Mouse (Mus musculus): ENCODE measurements around the gene Colec11. TPM values are rescaled to one million over a fixed set of nuclear protein-coding genes. Genes with fewer than 3 reads are reported as not detected.

Colec11 gene
- polyA plus RNA-seq, 2 experiments = 0.32 to 0.36 TPM

- H3K4me1 ChIP-seq (ENCODE audit: control insufficient read depth, insufficient read depth, low read length) = peaks cover 5% of the 10 kb centered on the region
- no peak overlapping the region for H3K27ac ChIP-seq (replicated peaks; ENCODE audit: low read depth, low read length)
- no peak for TF ChIP-seq POLR2A (IDR thresholded peaks at IDR 0.05; ENCODE audit: borderline replicate concordance, extremely low read depth, insufficient read depth, insufficient read length)
- WGBS = 73% methylated on average over 2 of the region's 2 CpGs
- H3K27me3 ChIP-seq (ENCODE audit: control insufficient read depth, insufficient read depth, low read length) = no peaks in the 10 kb centered on the region
- no peak for DNase-seq (ENCODE audit: low spot score)
- H3K36me3 ChIP-seq (ENCODE audit: control insufficient read depth, insufficient read depth, low read length) = peaks cover 9% of the 10 kb centered on the region
- no peak for ATAC-seq (ENCODE audit: low FRiP score, low read depth)
- H3K4me2 ChIP-seq (replicated peaks; ENCODE audit: low read depth, low read length, severe bottlenecking) = no peak overlapping the region
- no peak overlapping the region for H3K9ac ChIP-seq (ENCODE audit: low read depth, low read length, severe bottlenecking)
- H3K4me3 ChIP-seq (replicated peaks; ENCODE audit: low read length) = no peak overlapping the region
- H3K9me3 ChIP-seq (ENCODE audit: control insufficient read depth, low read length) = no peaks in the 10 kb centered on the region
Measured at GRCm38 (mm10) chr12:28638778-28639177, 15.6 kb upstream of the Colec11 start.

GRCm38 (mm10) chr12:28636543-28636942 is 13.4 kb upstream of the Colec11 start:
- Histone ChIP-seq H3K9ac (ENCODE audit: low read depth, low read length, severe bottlenecking) (no peak overlapping the region), H3K9me3 (ENCODE audit: control insufficient read depth, low read length) (no peaks in the 10 kb centered on the region), H3K4me3 (replicated peaks; ENCODE audit: low read length) (peak overlapping the region; percentile 83), H3K27me3 (ENCODE audit: control insufficient read depth, insufficient read depth, low read length) (no peaks in the 10 kb centered on the region), H3K27ac (replicated peaks; ENCODE audit: low read depth, low read length) (no peak overlapping the region), H3K4me1 (ENCODE audit: control insufficient read depth, insufficient read depth, low read length) (peaks cover 5% of the 10 kb centered on the region), H3K36me3 (ENCODE audit: control insufficient read depth, insufficient read depth, low read length) (peaks cover 31% of the 10 kb centered on the region), H3K4me2 (replicated peaks; ENCODE audit: low read depth, low read length, severe bottlenecking) (peak overlapping the region; percentile 52)
- TF ChIP-seq POLR2A (IDR thresholded peaks at IDR 0.05; ENCODE audit: borderline replicate concordance, extremely low read depth, insufficient read depth, insufficient read length) = no peak
- ATAC-seq (ENCODE audit: low FRiP score, low read depth) (no peak), DNase-seq (ENCODE audit: low spot score) (no peak)
- WGBS = 91% methylated on average over 6 of the region's 6 CpGs

- WGBS = 6% methylated on average over 69 of the region's 69 CpGs
- peak within 1 kb of the TSS; percentile 82 for H3K4me2 ChIP-seq (replicated peaks; ENCODE audit: low read depth, low read length, severe bottlenecking)
Measured at GRCm38 (mm10) chr12:28635535-28636476, 12.6 kb upstream of the Colec11 start, which contains the start of gene Rps7. Gene Rps7 (minus strand): TSS chr12:28635953.

GRCm38 (mm10) chr12:28635058-28635534 is 11.9 kb upstream of the Colec11 start:
- peak overlapping the region; percentile 83 for H3K4me3 ChIP-seq (replicated peaks; ENCODE audit: low read length)
- peak; percentile 8 for ATAC-seq (ENCODE audit: low FRiP score, low read depth)
- under 1% methylated on average over 21 of the region's 23 CpGs for WGBS

More at GRCm38 (mm10) chr12:28635535-28636476, 12.6 kb upstream of the Colec11 start, which contains the start of gene Rps7:
- Histone ChIP-seq H3K36me3 (ENCODE audit: control insufficient read depth, insufficient read depth, low read length) (peaks cover 39% of the 10 kb centered on the region), H3K9me3 (ENCODE audit: control insufficient read depth, low read length) (no peaks in the 10 kb centered on the region), H3K4me3 (replicated peaks; ENCODE audit: low read length) (peak within 1 kb of the TSS; percentile 83), H3K9ac (ENCODE audit: low read depth, low read length, severe bottlenecking) (peak within 1 kb of the TSS; percentile 95), H3K27me3 (ENCODE audit: control insufficient read depth, insufficient read depth, low read length) (no peaks in the 10 kb centered on the region), H3K4me1 (ENCODE audit: control insufficient read depth, insufficient read depth, low read length) (peaks cover 5% of the 10 kb centered on the region), H3K27ac (replicated peaks; ENCODE audit: low read depth, low read length) (peak within 1 kb of the TSS; percentile 92)
- peak; percentile 82; the same call in 1 of the 2 replicates for TF ChIP-seq POLR2A (IDR thresholded peaks at IDR 0.05; ENCODE audit: borderline replicate concordance, extremely low read depth, insufficient read depth, insufficient read length)
- DNase-seq (ENCODE audit: low spot score) = peak; percentile 96
- ATAC-seq (ENCODE audit: low FRiP score, low read depth) = peak; percentile 98

GRCm38 (mm10) chr12:28628436-28628835 is 5.3 kb upstream of the Colec11 start:
- DNase-seq (ENCODE audit: low spot score) (no peak), ATAC-seq (ENCODE audit: low FRiP score, low read depth) (no peak)
- H3K27ac ChIP-seq (replicated peaks; ENCODE audit: low read depth, low read length) = no peak overlapping the region
- H3K27me3 ChIP-seq (ENCODE audit: control insufficient read depth, insufficient read depth, low read length) = no peaks in the 10 kb centered on the region
- no peak overlapping the region for H3K4me2 ChIP-seq (replicated peaks; ENCODE audit: low read depth, low read length, severe bottlenecking)
- no peaks in the 10 kb centered on the region for H3K9me3 ChIP-seq (ENCODE audit: control insufficient read depth, low read length)
- TF ChIP-seq POLR2A (IDR thresholded peaks at IDR 0.05; ENCODE audit: borderline replicate concordance, extremely low read depth, insufficient read depth, insufficient read length) = no peak
- H3K9ac ChIP-seq (ENCODE audit: low read depth, low read length, severe bottlenecking) = no peak overlapping the region
- peaks cover 55% of the 10 kb centered on the region for H3K36me3 ChIP-seq (ENCODE audit: control insufficient read depth, insufficient read depth, low read length)
- no peak overlapping the region for H3K4me3 ChIP-seq (replicated peaks; ENCODE audit: low read length)
- no peaks in the 10 kb centered on the region for H3K4me1 ChIP-seq (ENCODE audit: control insufficient read depth, insufficient read depth, low read length)
- 95% methylated on average over 2 of the region's 2 CpGs for WGBS

More at GRCm38 (mm10) chr12:28635058-28635534, 11.9 kb upstream of the Colec11 start:
- peaks cover 46% of the 10 kb centered on the region for H3K36me3 ChIP-seq (ENCODE audit: control insufficient read depth, insufficient read depth, low read length)
- peaks cover 5% of the 10 kb centered on the region for H3K4me1 ChIP-seq (ENCODE audit: control insufficient read depth, insufficient read depth, low read length)
- no peak for TF ChIP-seq POLR2A (IDR thresholded peaks at IDR 0.05; ENCODE audit: borderline replicate concordance, extremely low read depth, insufficient read depth, insufficient read length)
- H3K9me3 ChIP-seq (ENCODE audit: control insufficient read depth, low read length) = no peaks in the 10 kb centered on the region
- peak overlapping the region; percentile 92 for H3K27ac ChIP-seq (replicated peaks; ENCODE audit: low read depth, low read length)
- H3K9ac ChIP-seq (ENCODE audit: low read depth, low read length, severe bottlenecking) = peak overlapping the region; percentile 95
- peak overlapping the region; percentile 82 for H3K4me2 ChIP-seq (replicated peaks; ENCODE audit: low read depth, low read length, severe bottlenecking)
- no peak for DNase-seq (ENCODE audit: low spot score)
- H3K27me3 ChIP-seq (ENCODE audit: control insufficient read depth, insufficient read depth, low read length) = no peaks in the 10 kb centered on the region
